Mouse (Mus musculus): ENCODE data around the gene Pax5.
"Not testable (repeated sequence)": the region's sequence is repeated elsewhere in the genome, so short reads cannot be mapped to it uniquely, and the experiment has no call there.

Pax5 gene

GRCm38 (mm10) chr4:44709740-44710700 lies at the start of gene Pax5:
Gene Pax5, minus strand, starts transcription at chr4:44710487.
- no peak for DNase-seq

- DNase-seq: not testable (repeated sequence)
These were observed 46.8 kb upstream of the Pax5 start for GRCm38 (mm10) chr4:44757131-44757530.

DNA sequence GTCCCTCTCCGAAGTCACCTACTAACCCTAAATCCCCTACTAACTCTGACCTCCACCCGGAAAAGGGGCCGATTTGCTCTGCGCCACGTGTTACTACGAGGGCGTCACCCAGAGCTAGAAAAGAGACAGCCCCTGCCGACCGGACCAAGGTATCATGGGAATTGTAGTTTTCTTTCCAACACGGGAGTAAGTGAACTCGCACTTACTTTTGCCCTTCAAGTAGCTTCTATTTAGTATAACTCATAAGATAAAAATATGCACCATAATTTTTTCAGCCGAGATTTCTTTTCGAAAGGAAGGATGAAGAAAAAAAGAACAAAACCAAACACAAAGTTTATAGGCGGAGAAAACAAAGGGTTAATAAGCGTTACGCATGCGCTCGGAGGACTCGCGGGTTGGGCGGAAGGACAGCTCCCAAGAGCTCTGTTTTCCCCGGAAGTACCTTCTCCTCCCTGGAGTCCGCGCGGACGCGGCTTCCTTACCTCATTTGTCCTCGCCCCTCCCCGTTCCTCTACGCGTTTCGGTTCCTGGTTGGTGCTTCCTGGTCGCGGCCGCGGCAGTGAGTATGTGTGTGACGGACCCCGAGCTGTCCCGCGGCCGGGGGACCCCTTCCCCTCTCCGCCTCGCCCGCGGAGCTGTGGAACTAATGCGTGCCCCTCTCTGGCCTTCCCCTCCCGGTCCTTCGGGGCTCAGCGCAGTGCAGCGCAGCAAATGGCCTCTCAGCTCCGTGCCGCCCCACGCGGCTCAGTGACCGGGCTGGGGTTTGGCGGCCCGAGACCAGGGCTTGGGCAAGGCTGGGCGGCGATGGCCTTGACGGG lies 46.1 kb upstream of the Pax5 start:
- peak; percentile 93 for DNase-seq

DNA sequence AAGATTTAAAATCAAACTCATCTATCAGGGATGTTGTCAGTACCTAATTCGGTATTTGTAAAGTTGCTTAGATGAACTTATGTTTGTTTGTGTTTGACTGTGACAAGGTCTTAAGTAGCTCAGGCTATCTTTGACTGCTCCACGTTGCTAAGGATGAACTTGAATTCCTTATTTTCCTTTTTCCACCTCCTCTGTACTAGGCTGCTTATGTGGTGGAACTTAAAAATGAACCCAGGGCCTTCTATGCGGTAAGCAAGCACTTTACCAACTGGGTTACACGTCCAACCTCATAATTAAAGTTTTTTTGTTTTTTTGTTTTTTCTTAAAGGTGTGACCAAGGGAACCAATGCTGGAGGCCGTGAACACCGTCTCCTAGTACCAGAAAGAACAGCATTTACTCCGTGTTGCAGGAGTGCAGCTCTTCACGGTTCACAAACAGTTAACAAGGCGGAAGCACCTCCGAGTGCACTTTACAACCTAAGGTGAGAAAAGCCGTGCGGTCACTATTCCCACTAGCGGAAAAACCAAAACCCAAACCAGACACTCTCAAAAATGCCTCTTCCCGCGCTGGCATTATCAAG lies 45.4 kb upstream of the Pax5 start, which contains the start of gene Zcchc7:
TSS of gene Zcchc7 (plus strand) at position 325 of the 581 bp plus-strand sequence.
- no peak for DNase-seq

- no peak for DNase-seq
These were observed 30.2 kb upstream of the Pax5 start for GRCm38 (mm10) chr4:44740471-44740870.

- no peak for DNase-seq
These were observed 10.9 kb upstream of the Pax5 start for GRCm38 (mm10) chr4:44721237-44721636.

GRCm38 (mm10) chr4:44720046-44720445 lies 9.8 kb upstream of the Pax5 start:
- no peak for DNase-seq

- no peak for DNase-seq
These were observed 7.4 kb upstream of the Pax5 start for GRCm38 (mm10) chr4:44717676-44718075.

GRCm38 (mm10) chr4:44716391-44716790 lies 6.1 kb upstream of the Pax5 start:
- no peak for DNase-seq

DNA sequence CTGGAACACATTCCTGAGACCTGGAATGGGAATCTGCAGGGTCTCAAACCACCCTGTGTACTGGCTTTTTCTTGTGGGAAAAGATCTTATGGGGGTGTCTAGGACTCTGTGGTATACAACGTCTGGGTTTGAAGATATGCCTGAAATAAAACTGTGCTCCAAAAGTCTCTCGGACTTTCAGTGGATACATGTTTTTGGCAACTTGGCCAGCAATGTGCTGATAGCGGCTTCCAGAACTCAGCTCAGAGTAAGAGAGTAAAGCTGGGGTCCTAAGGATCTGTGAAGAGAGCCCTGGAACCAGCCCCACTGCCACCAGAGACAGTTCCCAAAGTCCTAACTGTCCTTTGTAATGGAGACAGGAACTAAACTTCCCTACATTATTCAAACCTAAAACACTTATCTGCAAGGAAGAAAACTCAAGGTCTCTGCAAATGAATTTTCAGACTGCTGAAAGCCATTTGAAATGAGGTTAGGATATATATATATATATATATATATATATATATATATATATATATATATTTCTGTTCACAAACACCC lies 5.4 kb upstream of the Pax5 start:
- no peak for DNase-seq

GRCm38 (mm10) chr4:44714111-44714621 lies 3.9 kb upstream of the Pax5 start:
- DNase-seq: no peak

GRCm38 (mm10) chr4:44713554-44714051 lies 3.3 kb upstream of the Pax5 start:
- no peak for DNase-seq

DNA sequence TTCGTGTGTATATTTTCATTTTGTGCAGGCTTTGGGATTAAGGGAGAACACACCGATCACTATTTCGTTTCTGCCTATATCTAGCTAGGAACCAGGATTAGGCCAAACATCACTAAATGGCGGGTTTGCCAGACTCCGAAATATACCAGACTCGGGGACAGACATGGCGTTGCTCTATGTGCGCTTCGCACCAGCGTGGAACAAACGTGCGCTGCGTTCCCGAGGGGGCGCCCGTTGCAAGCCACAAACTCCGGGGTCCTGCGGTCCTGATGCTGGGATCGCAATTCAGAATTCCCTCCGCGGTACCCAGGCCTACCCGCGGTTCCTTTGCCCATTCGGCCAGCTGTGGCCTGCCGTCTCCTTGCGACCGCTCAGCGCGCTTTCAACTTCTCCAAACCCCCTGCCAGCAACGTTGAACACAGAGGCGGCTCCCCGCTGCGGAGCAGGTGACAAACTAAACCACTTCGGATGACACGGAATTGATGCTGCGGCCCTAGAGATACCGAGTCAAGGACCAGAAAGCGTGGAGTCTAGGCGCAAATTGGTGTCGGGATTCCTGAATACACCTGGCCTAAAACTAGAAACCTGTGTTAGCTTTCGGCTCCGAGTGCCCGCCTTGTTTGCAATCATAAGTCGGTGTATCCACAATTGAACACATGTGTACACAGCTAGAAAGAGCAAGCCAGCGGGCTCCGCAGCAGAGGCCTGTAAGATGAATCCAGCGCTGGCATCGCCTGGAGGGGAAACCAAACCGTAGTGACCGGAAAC lies 2.7 kb upstream of the Pax5 start:
- DNase-seq: no peak

DNA sequence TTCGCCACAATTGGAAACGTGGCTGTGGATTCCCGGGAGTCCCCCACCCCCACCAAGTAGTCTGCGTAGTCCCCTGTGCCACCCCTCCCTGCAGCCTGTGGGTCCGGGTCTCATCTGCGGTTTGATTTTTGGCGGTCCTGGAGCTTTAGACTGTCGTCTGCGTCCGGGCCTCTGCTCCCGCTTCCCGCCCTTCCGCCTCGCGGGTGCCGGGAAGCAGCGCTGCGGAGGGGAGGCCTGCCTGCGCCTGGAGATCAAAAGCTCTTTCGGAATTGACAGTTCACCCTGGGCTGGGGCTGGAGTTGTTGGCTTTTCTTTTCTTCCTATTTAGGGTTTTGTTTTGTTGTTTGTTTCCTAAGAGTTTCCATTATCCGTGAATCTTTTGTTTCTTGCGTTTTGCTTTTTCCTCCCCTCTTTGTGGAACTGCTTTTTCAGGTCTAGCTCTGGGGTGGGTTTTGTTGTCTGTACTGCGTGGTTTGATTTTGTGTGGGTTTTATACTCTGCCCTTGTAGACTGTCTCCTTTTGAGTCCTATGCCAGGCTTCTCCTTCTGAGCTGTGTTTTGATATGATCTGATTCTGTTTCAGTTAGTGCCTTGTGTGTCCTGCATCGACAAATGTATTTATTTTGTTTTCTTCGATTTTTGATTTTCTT lies 1.9 kb upstream of the Pax5 start:
- DNase-seq: no peak

DNA sequence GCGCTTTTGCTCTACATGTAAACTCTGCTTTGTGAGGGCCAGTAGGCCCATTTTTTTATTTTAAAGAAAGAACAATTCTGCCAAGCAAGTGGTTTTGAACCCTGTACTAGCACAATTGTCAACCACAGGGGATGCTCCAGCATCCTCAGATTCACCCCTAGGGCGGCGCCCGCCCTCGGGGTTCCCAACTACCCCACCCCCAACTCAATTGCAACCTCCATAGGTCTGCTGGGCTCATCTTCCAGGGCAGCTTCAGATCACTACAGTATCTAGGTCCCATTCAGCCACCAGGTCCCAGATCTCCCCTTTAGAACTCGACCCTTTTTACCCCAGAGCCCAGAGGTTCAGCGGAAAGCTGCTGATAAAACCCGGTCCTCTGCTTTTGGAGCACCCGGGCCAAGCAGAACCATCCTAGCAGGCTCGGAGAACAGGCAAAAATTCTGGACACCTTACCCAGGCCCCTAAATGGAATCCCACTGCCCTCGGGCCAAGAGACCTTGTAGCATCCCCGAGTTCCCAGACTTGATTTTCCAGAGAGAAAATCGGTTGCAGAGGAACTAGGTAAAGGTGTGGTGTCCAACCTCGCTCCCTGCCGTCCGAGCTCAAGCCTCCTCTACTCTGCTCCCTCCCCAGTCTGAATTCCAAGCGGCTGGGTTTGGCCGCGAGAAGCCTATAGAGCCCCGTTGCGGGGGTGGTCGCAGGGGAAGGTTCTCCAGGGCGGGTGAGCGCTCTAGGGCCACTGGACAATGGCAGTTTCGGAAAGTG lies 1.0 kb upstream of the Pax5 start:
- DNase-seq: no peak

GRCm38 (mm10) chr4:44710701-44711097 lies 412 bp upstream of the Pax5 start:
- no peak for DNase-seq

GRCm38 (mm10) chr4:44709091-44709695 lies 1.1 kb downstream of the Pax5 start:
- no peak for DNase-seq

GRCm38 (mm10) chr4:44708311-44708710 lies 2.0 kb downstream of the Pax5 start:
- no peak for DNase-seq

DNA sequence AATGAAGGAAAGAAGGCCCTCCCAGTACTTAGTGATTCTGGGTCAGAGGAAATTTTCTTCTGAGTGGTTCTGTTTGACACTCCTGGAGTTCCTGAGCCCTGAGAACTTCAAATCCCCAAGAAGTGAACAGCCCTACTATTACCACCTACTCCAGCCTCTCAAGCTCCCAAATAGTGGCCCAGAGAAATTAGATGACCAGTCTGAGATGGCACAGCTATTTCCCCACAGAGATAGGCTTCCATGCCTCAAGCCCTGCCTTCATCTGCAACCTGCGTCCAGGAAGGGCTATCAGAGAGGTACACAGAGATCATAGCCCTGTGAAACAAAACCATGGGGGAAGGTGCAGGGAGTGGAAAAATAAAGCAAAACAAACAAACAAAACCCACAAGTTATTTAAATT lies 3.4 kb downstream of the Pax5 start:
- no peak for DNase-seq

DNA sequence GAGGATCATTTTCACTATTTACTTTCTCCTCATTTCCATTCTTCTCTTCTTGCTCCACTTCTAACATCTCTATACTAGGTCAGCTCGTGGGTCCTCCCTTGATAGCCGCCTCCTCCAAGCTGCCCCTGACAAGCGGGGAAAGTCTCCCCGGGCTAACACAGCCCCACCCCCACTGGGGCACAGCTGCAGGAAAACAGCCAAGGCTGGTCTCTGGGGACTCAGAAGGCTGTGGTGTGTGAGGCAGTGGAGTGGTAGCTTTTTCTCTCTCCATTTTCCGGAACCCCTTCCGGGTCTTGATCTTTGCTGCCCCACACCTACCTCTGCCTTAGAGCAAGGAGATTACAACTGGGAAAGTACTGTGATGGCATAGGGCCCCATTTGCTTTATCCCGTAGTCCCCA lies 4.3 kb downstream of the Pax5 start:
- DNase-seq: no peak
